Mouse (Mus musculus) brain, adult 2 months (tissue): ENCODE data around the gene Gtf2h4.

Source experiments
- DNase-seq: peaks from one replicate; pipeline ENCODE4 v3.0.0; 2011; ENCODE audit warnings: low read depth, low spot score

The Gtf2h4 gene

DNA sequence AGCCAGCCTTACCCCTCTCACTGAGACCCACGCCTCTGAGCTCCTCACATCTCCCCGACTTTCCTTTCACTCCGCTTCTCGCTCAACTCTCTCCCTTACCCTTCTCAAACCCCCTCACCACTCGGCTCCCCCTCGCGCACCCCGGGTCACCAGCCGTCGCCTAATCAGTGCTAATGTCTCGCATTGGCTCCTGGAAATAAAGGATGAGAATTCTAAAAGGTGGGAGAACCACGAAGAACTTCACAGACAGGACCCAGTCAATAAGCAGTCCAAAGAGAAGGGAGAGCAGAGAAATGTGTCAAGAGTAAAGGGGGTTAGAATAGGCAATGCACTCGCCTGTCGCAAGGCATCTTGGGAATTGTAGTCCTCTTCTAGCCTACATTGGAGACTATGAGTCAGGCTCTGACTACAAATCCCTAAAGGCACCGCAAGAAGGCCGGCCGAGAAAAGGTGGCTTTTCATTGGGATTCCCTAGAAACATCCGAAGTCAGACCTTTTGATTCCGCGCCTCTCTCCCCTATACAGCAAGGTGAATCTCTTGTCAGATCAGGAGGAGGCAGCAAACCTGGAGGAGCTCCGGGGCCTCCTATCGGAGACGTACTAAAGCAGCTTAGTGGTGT, at the start of gene Gtf2h4:
TSS of gene Gtf2h4 (minus strand) at position 324 of the 620 bp plus-strand sequence.
- DNase-seq, result peak; percentile 99

GRCm38 (mm10) chr17:35721676-35722075, 48.1 kb upstream of the Gtf2h4 start:
- DNase-seq, result no peak

DNA sequence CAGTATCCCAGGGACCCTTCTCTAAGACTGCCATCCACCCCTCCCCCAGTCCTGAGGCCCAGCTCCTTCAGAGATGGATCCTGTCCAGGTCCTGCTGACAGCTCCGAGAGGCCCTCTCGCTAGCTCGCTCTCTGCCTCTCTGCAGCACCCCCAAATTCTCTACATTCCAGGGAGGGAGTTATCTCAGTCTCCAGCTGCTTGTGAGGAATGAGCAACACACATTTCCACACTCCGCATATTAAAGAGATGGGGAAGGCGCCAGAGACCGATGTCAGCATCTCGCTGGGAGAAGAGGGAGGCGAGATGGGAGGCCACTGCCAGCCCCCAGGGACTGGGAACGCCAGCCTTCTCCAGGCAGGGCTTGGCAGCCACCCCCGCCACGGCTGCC, 46.8 kb upstream of the Gtf2h4 start:
- DNase-seq, result peak; percentile 74

DNA sequence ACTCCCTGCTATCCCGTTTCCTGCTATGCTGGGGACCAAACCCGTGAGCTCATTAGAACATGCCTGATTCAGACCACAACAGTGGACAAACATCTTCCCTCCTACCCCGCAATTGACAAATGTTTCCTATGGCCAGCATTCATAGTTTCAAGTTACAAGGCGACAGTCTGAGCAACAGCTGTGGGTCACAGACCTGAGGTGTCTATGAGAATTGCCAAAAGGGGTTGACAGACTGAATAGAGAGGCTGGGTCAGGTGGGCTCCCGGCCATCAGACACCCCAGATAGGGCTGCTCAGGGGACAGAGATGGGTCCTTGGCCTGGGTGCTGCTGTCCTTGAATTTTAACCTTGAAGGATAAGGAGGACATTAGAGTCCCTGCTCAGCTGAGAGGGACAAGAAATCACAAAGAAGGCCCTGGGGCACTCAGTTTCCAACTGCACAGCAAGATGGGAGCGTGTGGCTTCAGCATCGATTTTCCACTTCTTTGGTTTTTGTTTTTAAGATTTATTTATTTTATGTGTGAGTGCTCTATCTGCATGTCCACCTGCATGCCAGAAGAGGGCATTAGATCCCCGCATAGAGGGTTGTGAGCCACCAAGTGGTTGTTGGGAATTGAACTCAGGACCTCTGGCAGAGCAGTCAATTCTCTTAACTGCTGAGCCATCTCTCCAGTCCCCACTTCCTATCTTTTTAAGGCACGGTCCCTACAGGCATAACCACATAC, 46.2 kb upstream of the Gtf2h4 start:
- no peak for DNase-seq

DNA sequence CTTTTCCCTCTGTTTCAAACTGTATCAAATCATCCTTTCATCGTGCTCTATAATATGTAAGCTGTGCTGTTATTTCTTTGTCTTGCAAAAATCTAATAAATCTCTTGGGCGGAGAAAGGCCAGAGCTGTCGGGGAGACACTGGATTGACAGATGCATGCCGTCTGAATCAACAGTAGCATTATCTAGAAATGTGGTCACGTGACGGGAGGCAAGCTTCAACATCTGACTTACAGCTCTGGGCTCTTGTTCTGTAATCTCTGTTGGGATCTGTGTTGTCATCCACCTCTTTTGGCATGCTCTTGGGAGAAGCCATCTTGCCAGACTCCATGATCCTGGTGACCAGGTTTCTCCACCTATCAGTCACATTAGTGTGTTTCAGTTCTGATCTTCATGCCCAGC, 43.5 kb upstream of the Gtf2h4 start:
- DNase-seq, result peak; percentile 34

GRCm38 (mm10) chr17:35716114-35716513, 42.6 kb upstream of the Gtf2h4 start:
- DNase-seq, result no peak

- DNase-seq, result peak; percentile 46
Observed at GRCm38 (mm10) chr17:35710705-35711347, 37.3 kb upstream of the Gtf2h4 start.

DNA sequence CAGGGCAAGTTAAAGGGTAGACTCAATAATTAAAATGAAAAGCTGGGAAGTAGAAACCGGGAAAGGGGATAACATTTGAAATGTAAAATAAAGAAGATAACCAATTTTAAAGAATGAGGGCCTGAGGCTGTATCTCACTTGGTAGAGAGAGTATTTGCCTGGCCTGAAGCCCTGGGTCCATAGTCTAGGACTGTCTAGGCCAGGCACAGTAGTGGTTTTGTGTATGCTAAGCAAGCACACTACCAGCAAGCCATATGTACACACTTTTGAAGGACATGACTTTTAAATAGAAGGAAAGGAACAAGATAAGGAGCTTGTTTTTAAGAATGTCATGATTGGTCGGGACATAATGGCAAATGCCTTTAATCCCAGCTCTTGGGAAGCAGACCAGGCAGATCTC, 35.1 kb upstream of the Gtf2h4 start:
- DNase-seq, result no peak

DNA sequence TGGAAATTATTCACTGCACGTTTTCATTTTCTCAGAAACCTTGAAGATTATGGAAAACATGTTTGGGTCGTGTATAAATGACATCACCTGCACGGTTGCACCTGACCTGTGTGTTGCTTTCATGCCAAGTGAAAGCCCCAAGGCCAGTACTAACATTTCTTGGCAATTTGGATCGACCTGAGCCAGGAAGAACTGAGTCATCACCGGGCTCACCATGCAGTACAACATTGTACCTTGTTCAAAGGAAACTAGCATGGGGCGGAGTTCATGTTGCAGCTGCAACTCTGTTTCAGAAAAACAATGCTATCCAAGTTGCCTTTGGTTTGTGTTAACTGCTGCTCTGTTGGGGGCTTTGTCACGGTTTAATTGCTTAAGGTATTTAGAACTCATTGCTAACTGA, 34.4 kb upstream of the Gtf2h4 start:
- no peak for DNase-seq

DNA sequence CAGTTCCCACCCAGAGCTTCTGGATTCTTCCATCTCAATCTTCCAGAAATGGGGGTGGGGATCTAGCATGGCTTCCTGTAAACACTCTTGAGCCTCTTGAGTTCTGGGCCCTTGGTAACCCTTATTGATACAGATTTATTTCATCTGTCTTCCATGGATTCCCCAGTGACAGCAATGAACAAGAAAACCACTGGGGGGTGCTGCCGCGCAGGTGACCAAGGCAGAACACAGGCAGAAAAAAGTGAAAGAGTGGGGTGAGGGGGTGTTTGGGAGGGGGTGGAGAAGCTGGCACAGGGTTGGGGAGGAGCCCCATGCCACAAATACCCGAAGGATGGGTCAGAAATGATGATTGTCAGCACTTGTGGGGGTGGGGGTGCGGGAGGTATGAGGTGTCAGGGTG, 32.3 kb upstream of the Gtf2h4 start:
- DNase-seq, result peak; percentile 62

DNA sequence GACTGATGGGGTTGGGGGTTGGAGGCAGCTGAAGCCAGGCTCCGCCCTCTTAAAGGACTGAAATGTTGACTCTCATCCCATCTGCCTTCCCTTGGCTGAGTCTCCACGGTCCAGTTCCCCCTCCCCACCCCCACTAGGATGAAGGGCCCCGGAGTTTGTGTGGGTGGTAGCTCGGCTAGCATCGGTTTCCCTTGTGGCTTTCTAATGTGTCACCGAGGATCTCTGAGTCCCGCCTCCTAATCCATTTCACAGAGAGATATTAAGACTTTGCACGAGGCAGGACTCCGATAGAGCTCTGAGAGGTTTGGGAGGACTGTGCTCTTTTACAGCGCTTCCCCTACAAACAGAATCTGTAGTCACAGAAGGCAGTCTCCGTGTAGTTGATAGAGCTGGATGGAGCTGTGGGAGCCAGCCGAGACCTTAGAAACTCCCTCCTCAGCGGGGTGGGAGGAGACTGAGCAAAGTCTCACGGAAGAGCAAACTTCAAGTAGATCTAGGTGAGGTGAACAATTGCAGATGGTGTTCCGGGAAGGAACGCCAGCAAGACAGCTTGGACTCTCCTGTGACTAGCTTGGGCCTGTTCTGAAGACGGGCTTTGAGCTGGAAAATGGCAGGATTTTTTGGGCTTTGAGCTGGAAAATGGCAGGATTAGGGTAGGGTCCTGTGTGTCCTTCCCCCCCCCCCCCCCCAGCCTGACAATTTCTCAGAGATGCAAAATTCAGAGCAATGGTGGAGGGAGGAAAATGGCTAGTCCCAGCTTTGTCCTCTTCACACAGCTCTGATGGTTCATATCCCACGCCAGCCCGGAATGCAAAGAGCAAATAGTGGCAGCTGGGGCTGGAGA, 31.3 kb upstream of the Gtf2h4 start, which contains the start of gene Ddr1:
TSS of gene Ddr1 (minus strand) at position 1 of the 844 bp plus-strand sequence.
- DNase-seq, result peak; percentile 74

DNA sequence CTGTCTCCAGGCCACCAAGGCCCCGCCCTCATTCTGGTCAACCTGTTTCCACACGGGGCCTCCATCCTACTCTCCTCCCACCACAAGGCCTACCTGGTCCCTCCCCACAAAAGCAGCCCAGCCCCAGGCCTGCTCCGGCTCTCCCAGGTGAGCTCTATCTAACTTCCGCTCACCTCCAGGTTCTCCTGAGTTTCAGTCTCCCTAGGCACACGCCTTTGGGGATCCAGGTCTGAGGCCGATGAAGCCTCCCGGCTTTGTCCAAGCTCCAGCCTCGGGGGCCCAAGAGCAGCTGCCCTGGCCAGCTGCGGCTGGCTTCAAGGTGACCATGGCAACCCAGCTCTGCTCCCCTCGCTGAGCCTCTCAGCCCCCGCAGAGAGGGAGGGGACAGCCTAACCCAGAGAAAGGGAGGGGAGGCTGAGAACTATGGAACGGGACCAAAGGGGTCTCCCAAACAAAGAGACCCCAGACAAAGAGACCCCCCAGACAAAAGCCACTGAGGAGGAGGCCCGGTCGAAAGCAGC, 30.3 kb upstream of the Gtf2h4 start:
- DNase-seq, result peak; percentile 60

DNA sequence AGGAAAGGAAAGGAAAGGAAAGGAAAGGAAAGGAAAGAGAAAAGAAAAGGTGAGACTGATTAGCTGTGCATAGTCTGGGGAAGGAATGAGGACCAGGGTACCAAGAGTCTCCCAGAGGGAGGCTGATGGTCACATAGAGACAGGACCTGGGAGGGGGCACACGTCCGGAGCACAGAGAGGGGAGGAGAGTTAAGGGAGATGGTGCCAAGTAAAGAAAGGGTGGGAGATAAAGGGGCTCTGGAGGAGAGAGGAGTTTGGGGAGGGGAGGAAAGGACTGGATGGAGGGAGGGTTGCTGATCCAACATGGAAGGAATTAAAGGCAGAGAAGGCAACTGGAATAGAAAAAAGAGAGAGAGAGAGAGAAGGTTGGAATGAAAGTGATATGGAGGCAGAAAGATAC, 29.5 kb upstream of the Gtf2h4 start:
- DNase-seq, result no peak

DNA sequence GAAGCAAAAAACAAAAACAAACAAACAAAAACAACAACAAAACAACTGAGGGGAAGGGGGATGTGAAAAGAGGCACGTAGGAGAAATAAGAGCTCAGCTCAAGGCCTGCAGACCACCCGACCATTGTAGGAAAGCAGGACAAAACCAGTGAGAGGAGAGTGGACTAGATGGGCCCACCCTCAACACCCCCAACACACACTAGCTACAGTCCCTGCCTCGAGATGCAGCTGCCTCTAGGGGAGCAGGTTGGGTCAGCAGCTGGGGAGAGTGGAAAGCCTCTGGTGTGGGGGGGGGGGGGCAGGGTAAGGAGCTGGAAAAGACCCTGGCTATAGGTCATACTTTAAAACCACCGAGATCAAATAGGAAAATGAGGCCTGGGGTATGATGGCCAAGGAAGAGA, 29.1 kb upstream of the Gtf2h4 start:
- DNase-seq, result no peak

GRCm38 (mm10) chr17:35701978-35702461, 28.5 kb upstream of the Gtf2h4 start:
- DNase-seq, result peak; percentile 31

DNA sequence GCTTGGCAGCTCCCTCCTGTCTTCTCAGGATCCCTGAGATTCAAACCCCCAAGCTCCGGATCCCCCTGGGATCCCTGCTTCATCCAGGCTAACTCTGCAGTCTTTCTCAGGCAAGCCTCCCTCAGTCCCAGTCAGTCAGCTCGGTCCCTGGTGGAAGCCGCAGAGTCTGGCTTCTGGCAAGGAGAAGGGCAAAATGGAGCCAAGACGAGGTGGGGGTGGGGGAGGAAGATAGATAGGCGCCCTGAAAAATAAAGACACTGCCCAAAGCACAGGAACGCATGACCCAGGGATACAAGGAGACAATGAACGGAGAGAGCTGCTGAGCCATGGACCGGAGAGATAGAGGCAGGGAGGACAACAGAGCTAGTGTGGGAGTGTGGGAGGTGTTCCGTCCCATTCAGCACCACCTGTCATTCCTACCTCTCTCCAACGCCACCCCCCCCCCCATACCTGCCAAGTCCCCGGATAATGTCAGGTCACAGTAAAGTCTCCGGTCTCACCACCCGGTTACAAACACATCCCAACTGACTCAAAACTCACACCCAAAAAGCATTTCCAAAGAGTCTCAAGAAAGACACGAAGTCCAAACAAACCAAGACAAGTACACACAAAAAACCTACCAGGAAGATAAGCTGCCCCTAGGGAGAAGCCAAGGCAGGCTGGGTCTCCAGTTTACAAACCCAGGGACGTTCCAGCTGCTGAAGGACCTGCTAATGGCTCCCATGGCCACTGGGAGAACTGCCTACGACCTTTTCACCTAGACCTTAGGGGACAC, 27.9 kb upstream of the Gtf2h4 start:
- DNase-seq, result peak; percentile 79

DNA sequence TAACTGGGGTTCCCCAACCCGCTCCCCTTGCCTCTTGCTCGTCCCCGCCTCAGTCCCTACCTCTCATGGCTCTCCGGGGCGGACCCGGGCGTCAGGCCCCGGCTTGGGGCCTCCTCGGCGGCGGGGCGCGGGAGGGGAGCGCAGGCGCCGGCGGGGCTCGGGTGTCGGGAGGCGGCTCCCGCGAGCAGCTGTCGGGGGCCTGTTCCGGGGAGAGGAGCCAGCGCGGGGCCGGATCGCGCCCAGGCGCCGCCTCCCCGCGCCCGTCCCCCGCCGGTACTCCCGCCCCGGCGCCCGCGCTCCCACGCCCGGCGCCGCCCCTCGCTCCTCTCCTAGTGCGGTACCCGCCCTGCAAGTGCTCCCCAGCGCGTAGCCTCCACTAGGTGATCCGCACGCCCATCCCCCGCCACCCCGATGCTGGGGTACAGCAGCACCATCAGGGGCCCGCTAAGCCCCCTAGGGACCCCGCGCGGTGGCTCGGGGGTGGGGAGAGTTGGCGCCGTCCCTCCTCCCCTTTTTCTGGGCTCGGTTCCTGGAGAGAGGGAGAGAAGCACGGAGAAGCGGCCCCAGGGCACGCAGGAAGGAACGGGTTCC, 26.9 kb upstream of the Gtf2h4 start:
- DNase-seq, result peak; percentile 92

GRCm38 (mm10) chr17:35699919-35700318, 26.4 kb upstream of the Gtf2h4 start:
- peak; percentile 95 for DNase-seq

- no peak for DNase-seq
Observed at GRCm38 (mm10) chr17:35698501-35698883, 25.0 kb upstream of the Gtf2h4 start.

DNA sequence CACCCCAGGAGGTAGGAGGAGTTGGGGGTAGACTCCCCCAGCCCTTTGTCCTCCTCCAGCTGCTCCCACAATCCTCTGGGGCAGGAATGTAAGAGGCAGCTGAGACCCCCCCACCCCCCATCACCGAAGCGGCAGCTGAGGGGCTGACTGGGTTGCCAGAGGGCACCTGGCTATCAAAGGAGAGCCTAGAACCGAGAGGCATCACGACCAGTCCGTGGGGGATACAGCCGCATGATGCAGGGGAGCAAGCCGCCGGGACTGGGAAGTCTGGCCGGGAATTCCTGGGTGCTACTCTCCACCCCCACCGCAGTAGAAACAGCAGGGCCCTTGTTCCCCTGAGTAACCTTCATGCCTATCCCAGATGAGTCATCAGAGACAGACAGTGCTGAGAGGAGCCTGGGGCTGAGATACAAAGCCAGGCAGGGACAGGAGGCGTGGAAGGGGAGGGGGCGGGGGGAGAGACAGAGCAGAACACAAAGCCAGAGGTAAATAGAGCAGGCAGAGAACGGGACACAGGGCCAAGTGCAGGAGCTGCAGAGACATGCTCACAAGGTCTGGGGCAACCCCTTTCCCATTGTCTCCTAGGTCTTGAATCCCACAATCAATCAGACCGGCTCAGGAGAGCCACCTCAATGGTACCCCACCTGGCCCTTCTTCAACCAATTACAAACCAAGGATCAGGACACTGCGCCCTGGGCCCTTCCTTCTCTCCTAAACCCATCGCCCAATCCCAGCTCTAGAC, 24.4 kb upstream of the Gtf2h4 start:
- peak; percentile 97 for DNase-seq
